Mouse (Mus musculus) erythroblast, adult 5-6 weeks (primary cell): ENCODE results near the gene Csrp1. TPM values are rescaled to one million over a fixed set of nuclear protein-coding genes. Genes with fewer than 3 reads are reported as not detected.

Source experiments
- ATAC-seq: replicated peaks from 2 replicates; pipeline ENCODE4 v1.8.0; 2016; ENCODE audit warnings: moderate number of reproducible peaks, mild to moderate bottlenecking, moderate TSS enrichment, inconsistent platforms; ENCODE audit not compliant: poor library complexity, low FRiP score, severe bottlenecking
- total RNA-seq, 2 experiments: library from RNA; stranded (forward) in 1 of 2; stranded (reverse) in 1 of 2; fragments of 150-400 nt in 1 of 2; fragments of 200-764, 138-1000 nt in 1 of 2; gene quantifications; 2 replicates each; pipeline versions ENCODE4 v1.2.3 to v1.2.4; 2015 to 2017; ENCODE audit warnings: low replicate concordance in 2 of 2

Gene Csrp1
- total RNA-seq, 2 experiments from 2014 or later = 23.1 to 23.4 TPM

DNA sequence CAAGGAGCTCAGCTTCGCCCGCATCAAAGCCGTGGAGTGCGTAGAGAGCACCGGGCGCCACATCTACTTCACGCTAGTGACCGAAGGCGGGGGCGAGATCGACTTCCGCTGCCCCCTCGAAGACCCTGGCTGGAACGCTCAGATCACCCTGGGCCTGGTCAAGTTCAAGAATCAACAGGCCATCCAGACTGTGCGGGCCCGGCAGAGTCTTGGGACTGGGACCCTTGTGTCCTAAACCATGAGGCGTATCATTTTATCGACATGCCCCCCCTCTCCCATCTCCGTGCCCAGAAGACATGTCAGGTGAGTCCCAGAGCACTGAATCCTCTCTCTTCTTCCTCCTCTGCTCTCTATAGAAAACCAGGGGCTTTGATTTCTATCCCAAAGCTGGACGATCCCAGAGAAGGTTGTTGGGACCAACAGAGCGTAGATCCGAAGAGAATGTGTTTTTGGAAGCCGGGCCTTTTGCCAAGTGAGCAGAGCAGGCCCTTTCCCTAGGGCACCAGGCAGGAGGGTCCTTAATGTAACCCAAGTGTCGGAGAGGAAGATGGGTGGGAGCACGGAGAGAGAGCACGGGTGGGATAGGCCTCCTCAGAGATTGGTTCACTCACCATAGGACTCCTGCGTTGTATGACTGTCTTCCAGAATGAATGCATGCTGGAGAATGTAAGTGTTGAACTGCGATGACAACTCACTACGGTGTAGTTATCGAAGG is 46.9 kb downstream of the Csrp1 start:
- no peak for ATAC-seq

- ATAC-seq = no peak
These were observed 47.5 kb downstream of the Csrp1 start for GRCm38 (mm10) chr1:135767324-135767890.

GRCm38 (mm10) chr1:135768400-135768799 is 48.5 kb downstream of the Csrp1 start:
- no peak for ATAC-seq

DNA sequence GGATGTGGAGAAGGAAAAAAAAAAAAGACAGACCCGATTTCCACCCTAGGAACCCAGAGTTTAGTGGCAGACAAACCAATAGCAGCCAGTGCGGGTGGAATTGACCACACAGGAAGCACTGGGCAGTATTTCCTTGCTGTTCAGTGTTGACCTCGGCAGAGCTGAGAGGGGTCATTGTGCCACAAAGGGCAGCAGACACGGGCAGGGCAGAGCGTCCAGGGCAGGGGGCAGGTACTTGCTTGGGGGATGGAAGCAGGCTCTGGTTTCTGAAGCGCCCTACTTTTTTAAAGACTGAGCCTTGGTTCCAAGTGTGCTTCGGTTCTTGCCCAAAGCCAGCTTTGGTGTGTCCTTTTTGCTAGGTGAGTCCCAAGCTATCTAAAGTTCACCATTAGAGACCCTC is 50.4 kb downstream of the Csrp1 start:
- ATAC-seq = no peak

DNA sequence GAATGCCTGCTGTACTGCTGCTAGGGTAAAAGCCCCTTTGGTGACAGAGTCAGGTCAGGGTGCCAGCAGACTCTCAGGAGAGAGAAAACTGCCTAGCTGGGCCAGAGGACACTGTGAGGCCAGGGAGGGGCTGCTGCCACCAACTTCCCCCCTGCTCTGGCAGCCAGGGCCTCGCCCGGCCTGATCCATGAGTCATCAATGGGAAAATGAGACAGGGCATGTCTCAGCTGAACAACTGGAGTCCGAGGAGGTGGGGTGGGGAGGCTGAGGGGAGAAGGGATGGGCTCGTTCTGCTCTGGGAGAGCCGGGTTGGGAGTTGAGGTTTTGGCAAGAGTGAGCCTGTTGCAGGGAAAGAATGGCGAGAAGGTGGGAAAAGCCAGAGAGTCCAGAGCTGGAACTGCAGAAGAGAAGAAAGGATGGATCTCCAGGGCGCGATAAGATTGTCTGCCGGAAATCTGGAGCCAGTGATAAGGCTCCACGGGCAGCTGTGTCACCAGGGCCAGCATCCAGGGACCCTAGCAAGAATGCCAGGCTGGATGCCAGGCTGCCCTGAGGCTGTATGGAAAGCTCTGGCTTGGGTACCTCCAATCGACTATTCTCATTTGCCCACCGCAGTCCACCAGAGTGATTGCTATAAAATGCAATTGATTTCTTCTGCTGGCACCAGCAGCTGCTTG is 51.2 kb downstream of the Csrp1 start:
- ATAC-seq = no peak

DNA sequence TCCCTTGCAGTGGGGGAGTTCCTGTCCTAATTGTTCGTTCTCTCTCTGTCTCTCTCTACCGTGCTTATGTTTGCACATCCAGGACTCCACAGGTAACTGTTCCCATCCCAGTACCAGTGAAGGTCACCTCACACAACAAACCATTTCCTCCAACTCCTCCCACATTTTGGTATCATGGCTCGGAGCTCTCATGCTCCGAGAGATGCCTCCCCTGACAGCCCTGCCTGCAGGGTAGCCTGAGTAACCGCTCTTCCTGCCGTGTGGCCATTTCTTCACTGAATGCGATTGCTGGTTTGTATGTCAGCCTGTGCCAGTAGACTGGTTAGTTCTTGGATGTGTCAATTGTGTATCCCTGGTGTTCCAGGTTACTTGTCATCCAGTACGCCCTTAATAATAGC is 51.7 kb downstream of the Csrp1 start:
- no peak for ATAC-seq

GRCm38 (mm10) chr1:135776596-135776995 is 56.7 kb downstream of the Csrp1 start:
- no peak for ATAC-seq

GRCm38 (mm10) chr1:135777046-135777445 is 57.2 kb downstream of the Csrp1 start:
- no peak for ATAC-seq

GRCm38 (mm10) chr1:135778780-135779535 is 59.1 kb downstream of the Csrp1 start, which contains the start of gene Tnni1:
Gene Tnni1 (plus strand): TSS chr1:135779434.
- ATAC-seq = no peak

GRCm38 (mm10) chr1:135780649-135781048 is 60.8 kb downstream of the Csrp1 start:
- no peak for ATAC-seq

DNA sequence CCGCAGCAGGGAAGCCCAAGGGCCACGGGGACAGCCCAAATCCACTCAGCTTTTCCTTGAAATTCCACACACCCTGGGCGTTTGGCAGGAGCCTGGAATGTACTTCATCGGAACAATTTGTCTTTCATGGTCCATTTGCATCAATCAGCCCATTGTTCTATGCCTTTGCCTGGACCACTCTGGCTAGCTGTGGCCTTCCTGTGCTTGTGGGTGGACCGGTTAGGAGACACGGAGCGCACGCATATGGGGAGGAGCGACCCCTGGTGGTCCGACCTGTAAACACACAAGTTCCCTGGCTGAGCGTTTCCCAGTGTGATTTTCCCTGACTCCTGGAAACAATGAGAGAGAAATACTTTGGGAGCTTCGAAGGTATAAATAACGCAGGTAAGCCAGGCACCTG is 61.4 kb downstream of the Csrp1 start:
- ATAC-seq = peak; percentile 71

- no peak for ATAC-seq
These were observed 63.0 kb downstream of the Csrp1 start for GRCm38 (mm10) chr1:135782816-135783215.

GRCm38 (mm10) chr1:135787799-135788198 is 67.9 kb downstream of the Csrp1 start:
- ATAC-seq = peak; percentile 66

GRCm38 (mm10) chr1:135788708-135789107 is 68.8 kb downstream of the Csrp1 start:
- no peak for ATAC-seq

DNA sequence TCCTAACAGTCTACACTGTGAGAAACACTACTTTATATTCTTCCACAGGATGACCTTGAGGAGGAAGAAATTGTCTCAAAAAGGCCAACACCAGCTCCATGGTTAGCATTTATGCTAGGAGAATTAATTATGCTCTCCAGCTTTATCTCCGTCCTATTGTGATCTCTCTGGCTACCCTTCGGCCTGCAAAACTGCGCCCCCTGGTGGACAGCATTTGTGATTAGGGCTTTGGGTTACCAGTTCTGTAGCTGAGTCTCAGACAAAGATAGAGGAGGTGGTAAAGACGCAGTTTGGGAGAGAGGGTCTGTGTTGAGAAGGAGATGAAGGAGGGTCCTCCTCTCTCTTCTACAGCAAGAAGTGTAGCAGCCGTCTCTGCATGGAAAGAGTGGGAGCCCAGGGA is 70.0 kb downstream of the Csrp1 start:
- ATAC-seq = peak; percentile 64; the same call in 1 of the 2 replicates

DNA sequence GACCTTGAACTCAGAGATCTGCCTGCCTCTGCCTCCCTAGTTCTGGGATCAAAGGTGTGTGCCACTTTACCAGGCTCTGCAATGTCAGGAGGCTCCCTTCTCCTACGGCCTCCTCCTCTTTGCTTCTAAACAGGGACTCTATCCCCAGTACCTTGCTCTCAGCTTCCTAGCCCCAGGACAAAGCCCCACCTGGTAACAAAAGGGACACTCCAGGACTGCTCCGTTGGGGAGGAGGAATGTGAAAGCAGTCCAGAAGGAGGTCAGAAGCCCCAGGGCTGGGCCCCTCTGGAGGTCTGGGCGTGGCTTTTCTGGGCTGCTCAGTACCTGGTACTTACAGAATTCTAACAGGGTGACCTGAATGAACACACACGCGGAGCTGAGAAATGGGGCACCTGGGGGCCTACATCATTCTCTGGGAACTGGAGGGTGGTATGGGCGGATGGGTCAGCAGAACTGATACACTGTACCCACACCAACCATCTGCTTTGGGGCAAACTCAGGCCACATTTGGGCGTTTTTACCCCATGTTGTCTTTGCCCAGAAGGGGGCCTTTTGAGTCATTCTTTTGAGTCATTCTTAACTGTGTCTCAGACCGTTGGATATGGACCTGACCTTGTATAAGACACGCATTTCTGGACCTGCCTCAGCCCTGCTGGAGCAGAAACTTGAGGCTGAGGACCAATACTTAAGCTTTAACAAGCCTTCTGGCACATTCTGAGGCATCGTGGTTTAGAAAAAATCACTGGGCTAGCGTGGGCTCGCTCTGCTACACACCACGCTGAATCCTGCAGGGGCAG is 72.5 kb downstream of the Csrp1 start:
- ATAC-seq = no peak

DNA sequence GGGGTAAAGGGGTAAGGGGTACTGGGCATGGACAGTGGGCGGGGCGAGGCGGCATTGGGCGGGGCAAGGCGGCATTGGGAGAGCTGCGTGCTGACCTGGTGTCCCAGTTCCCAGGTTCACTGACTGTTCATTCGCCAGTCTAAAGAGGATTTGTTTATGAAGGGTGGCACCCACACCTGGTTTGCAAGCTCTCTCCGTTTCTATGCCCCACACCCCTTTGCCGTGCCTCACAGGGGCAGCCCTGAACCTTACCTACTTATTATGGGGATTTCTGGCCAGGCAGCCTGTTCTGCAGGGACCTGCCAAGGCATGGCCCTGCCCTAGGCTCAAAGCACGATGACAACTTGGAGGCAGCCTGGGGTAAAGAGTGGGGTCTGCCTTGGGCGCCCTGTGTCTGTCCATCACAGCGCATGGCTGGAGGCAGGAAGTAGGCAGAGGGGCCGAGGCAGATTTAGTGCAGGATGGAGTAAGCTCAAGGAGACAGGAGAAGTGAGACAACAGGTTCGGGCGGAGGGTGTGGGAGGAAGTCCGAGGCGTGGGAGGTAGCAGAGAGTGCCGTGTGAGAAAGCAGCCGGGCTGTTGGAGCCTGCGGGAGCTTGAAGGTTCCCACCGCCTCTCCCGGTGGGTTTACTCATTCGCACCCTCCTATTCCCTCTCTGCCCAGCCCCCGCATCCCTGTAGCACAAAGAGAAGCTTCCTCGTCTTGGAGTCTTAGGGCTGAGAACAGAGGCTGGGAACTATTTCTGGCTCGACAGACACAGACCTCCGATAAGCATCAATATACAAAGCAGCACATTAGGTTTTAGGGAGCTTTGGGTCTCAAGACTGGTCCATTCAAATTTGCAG is 73.7 kb downstream of the Csrp1 start:
- ATAC-seq = no peak

DNA sequence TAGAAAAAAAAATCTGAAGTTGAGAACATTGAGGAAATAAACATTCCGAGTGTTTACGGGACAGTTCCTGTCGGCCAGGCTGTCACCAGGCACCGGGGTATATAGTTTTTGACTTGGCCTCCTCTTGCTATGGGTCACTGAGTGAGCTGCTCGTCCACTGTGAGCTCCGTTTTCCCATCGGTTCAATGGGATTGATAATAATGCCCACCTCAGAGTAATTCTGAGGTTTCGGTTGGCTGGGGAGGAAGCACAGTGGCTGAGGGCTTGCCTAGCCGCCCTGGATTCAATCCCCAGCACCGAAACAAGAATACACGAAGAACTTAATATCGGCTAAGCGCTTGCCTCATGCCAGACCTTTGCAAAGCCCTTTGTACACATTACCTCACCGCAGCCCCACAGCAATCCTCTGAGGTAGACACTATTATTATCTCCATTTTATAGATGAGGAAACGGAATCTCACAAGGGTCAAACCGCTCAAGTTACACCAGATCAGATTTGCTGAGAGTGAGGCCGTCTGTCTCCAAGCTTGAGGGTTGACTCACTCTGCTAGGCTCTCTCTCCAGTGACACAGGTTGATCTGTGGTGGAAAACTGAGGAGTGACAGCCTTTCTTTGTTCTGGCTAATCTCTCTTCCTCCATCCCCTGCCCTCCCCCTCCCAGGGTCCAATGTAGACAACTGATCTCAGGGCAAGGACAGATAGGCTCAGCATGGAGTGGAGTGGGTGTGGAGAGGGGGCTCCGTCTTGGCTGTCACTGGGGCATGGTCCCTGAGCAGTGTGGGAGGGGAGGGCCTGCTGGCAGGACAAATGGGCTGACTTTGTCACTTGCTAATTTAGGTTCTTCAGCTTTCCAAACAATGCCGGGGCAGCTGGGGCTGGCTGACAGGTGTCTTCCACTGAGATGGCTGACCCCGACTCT is 74.6 kb downstream of the Csrp1 start:
- ATAC-seq = no peak
